Mouse (Mus musculus) heart, embryonic 11.5 days (tissue): ENCODE data around the gene Sat2. TPM values are rescaled to one million over a fixed set of nuclear protein-coding genes. Genes with fewer than 3 reads are reported as not detected.

ENCODE experiments used
- ATAC-seq: fragments of 200-750 bp; cut with Nextera tagmentation; replicated peaks from 2 replicates; pipeline ENCODE4 v1.8.0; 2017; ENCODE audit warnings: moderate library complexity; ENCODE audit not compliant: insufficient number of reproducible peaks, low FRiP score, low TSS enrichment
- H3K27ac ChIP-seq: fragments of 300-500 bp; sonication (generic); 2 replicates; pipeline ENCODE4 v1.5.1; 2014; ENCODE audit warnings: mild to moderate bottlenecking, low read depth, low read length
- H3K27me3 ChIP-seq: fragments of 300-500 bp; sonication (generic); 2 replicates; pipeline ENCODE4 v1.6.1; 2014; ENCODE audit warnings: mild to moderate bottlenecking, low read length, mixed read lengths; ENCODE audit not compliant: control insufficient read depth, insufficient read depth
- H3K36me3 ChIP-seq: fragments of 300-500 bp; sonication (generic); 2 replicates; pipeline ENCODE4 v1.6.1; 2014; ENCODE audit warnings: mild to moderate bottlenecking, low read length, moderate library complexity, mixed read lengths; ENCODE audit not compliant: control insufficient read depth, insufficient read depth
- H3K4me1 ChIP-seq: fragments of 300-500 bp; sonication (generic); 2 replicates; pipeline ENCODE4 v1.6.1; 2014; ENCODE audit warnings: low read length; ENCODE audit not compliant: control insufficient read depth, insufficient read depth
- H3K4me2 ChIP-seq: fragments of 300-500 bp; sonication (generic); 2 replicates; pipeline ENCODE4 v1.6.1; 2014; ENCODE audit warnings: mild to moderate bottlenecking, moderate library complexity
- H3K4me3 ChIP-seq: fragments of 300-500 bp; sonication (generic); 2 replicates; pipeline ENCODE4 v1.5.1; 2014; ENCODE audit warnings: low read depth, low read length
- H3K9ac ChIP-seq: fragments of 300-500 bp; sonication (generic); 2 replicates; pipeline ENCODE4 v1.6.1; 2014; ENCODE audit warnings: mild to moderate bottlenecking, low read depth, low read length, moderate library complexity
- H3K9me3 ChIP-seq: fragments of 300-500 bp; sonication (generic); replicated peaks from 2 replicates; pipeline ENCODE4 v1.6.1; 2016; ENCODE audit warnings: low read length; ENCODE audit not compliant: control insufficient read depth
- WGBS: fragments of 180-500 bp; shearing (Covaris S2); extraction: QIAGEN DNeasy Blood & Tissue Kit; methylation state at CpG from one replicate; pipeline ENCODE4 v1.1.7; 2014; ENCODE audit not compliant: insufficient replicate concordance; 5-methylcytosine and 5-hydroxymethylcytosine counted together
- polyA plus RNA-seq: library from polyadenylated mRNA; unstranded; fragments of >200 nt; fragmentation: Nextera tagmentation; extraction: Ambion mirVana; gene quantifications from 2 replicates; pipeline ENCODE4 v1.2.1, GENCODE M21; 2014

Sat2 gene
- polyA plus RNA-seq, 1 experiment from 2014 or later = 15.2 TPM

- Histone ChIP-seq H3K9me3 (no peaks in the 10 kb centered on the region), H3K9ac (peak overlapping the region; percentile 76), H3K4me2 (peak overlapping the region; percentile 72), H3K27me3 (no peaks in the 10 kb centered on the region), H3K36me3 (0 out of 2 replicates have a peak, but pooled peaks cover 2% of the 10 kb centered on the region), H3K4me1 (peaks cover 38% of the 10 kb centered on the region), H3K27ac (peak overlapping the region; percentile 88), H3K4me3 (peak overlapping the region; percentile 60)
- no peak for ATAC-seq
- 2% methylated on average over 8 of the region's 8 CpGs for WGBS
Measured at GRCm38 (mm10) chr11:69581814-69582213, 40.0 kb upstream of the Sat2 start.

- Histone ChIP-seq H3K4me2 (peak overlapping the region; percentile 72), H3K27ac (no peak overlapping the region; the same call in 1 of the 2 replicates), H3K4me1 (peaks cover 34% of the 10 kb centered on the region), H3K9ac (peak overlapping the region; percentile 55), H3K4me3 (peak overlapping the region; percentile 60), H3K27me3 (no peaks in the 10 kb centered on the region), H3K9me3 (no peaks in the 10 kb centered on the region), H3K36me3 (peaks cover under 1% of the 10 kb centered on the region; the same call in 1 of the 2 replicates)
- ATAC-seq = no peak
- WGBS = 58% methylated on average over 9 of the region's 9 CpGs
Measured at GRCm38 (mm10) chr11:69582230-69582805, 39.5 kb upstream of the Sat2 start.

GRCm38 (mm10) chr11:69584008-69584407, 37.8 kb upstream of the Sat2 start:
- peaks cover 14% of the 10 kb centered on the region for H3K36me3 ChIP-seq
- H3K9ac ChIP-seq = no peak overlapping the region
- whole genome bisulfite sequencing = 83% methylated on average over 7 of the region's 7 CpGs
- H3K4me3 ChIP-seq = no peak overlapping the region
- peaks cover 23% of the 10 kb centered on the region; the same call in 1 of the 2 replicates for H3K4me1 ChIP-seq
- ATAC-seq = no peak
- H3K9me3 ChIP-seq = no peaks in the 10 kb centered on the region
- H3K27me3 ChIP-seq = no peaks in the 10 kb centered on the region
- H3K4me2 ChIP-seq = no peak overlapping the region
- no peak overlapping the region for H3K27ac ChIP-seq

- H3K9ac ChIP-seq = no peak overlapping the region
- 93% methylated on average over 13 of the region's 13 CpGs for WGBS
- no peaks in the 10 kb centered on the region for H3K9me3 ChIP-seq
- peaks cover 22% of the 10 kb centered on the region for H3K36me3 ChIP-seq
- H3K27ac ChIP-seq = no peak overlapping the region
- peaks cover 17% of the 10 kb centered on the region; the same call in 1 of the 2 replicates for H3K4me1 ChIP-seq
- H3K27me3 ChIP-seq = no peaks in the 10 kb centered on the region
- H3K4me2 ChIP-seq = no peak overlapping the region; the same call in 1 of the 2 replicates
- no peak for ATAC-seq
- H3K4me3 ChIP-seq = no peak overlapping the region
Measured at GRCm38 (mm10) chr11:69584937-69585336, 36.9 kb upstream of the Sat2 start.

DNA sequence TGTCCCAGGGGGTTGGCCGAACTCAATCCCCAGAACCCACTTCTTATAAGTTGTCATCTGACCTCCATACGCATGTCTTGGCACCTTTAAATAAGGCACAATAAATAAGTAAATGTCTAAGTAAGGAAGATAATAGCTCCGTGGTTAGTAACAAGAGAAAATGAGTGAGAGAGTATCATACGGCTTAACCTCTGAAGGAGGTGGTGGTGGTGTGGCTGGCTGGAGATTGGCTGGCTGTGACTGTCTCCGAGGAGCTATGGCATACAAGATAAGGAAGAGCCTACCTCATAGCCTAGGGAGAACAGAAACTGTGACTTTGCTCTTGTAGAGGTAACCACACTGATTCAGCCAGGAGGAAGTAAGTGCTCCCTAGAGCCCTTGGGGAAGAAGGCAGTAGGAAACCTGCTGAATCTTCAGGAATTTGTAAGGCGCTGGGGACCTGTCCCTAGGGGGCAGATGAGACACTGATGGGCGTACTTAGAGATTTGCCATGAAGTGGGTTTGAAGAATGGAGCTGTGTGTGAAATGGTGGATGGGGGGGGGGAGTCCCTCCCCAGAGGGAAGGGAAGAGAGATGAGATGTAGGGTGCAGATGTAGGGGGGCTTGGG, 36.0 kb upstream of the Sat2 start:
- no peaks in the 10 kb centered on the region for H3K27me3 ChIP-seq
- peaks cover 26% of the 10 kb centered on the region for H3K36me3 ChIP-seq
- H3K9ac ChIP-seq = no peak overlapping the region
- no peak overlapping the region for H3K4me3 ChIP-seq
- H3K27ac ChIP-seq = no peak overlapping the region
- no peak for ATAC-seq
- WGBS = 58% methylated on average over 7 of the region's 7 CpGs
- no peaks in the 10 kb centered on the region for H3K9me3 ChIP-seq
- peaks cover 17% of the 10 kb centered on the region; the same call in 1 of the 2 replicates for H3K4me1 ChIP-seq
- H3K4me2 ChIP-seq = peak overlapping the region; percentile 32

DNA sequence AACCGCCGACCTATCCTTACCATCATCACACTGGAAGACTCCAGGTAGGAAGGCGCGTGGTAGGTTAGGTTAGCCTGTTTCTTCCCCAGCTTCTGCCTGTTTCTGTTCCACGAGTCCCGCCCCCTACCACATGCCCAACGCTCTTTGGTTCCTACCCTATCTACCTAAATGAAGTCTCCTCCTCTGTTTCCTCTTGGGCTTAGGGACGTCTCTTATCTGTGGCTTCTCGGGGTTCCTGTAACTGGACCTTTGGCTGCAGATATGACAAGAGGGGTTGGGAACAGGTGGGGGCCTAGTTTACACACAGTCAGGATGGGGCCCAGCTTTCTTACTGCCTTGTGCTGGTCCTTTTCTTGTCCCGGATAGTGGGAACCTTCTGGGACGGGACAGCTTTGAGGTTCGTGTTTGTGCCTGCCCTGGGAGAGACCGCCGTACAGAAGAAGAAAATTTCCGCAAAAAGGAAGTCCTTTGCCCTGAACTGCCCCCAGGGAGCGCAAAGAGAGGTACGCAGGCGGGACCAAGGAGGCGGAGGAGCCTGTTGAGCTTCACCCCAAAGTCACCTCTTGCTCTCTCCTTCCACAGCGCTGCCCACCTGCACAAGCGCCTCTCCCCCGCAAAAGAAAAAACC, 32.5 kb upstream of the Sat2 start:
- Histone ChIP-seq H3K27me3 (no peaks in the 10 kb centered on the region), H3K27ac (no peak overlapping the region), H3K36me3 (peaks cover 33% of the 10 kb centered on the region), H3K4me3 (no peak overlapping the region), H3K4me2 (no peak overlapping the region), H3K4me1 (peaks cover 10% of the 10 kb centered on the region; the same call in 1 of the 2 replicates), H3K9me3 (no peaks in the 10 kb centered on the region), H3K9ac (no peak overlapping the region)
- WGBS = 85% methylated on average over 22 of the region's 22 CpGs
- ATAC-seq = 0 out of 2 replicates have a peak, but pooled peaks have one; percentile 64

GRCm38 (mm10) chr11:69590622-69591021, 31.2 kb upstream of the Sat2 start:
- 87% methylated on average over 8 of the region's 8 CpGs for WGBS
- Histone ChIP-seq H3K9me3 (no peaks in the 10 kb centered on the region), H3K9ac (no peak overlapping the region), H3K27me3 (no peaks in the 10 kb centered on the region), H3K27ac (no peak overlapping the region), H3K4me2 (no peak overlapping the region), H3K4me3 (no peak overlapping the region), H3K36me3 (peaks cover 33% of the 10 kb centered on the region), H3K4me1 (peaks cover 6% of the 10 kb centered on the region; the same call in 1 of the 2 replicates)
- no peak for ATAC-seq

- no peak overlapping the region for H3K4me3 ChIP-seq
- H3K36me3 ChIP-seq = peaks cover 33% of the 10 kb centered on the region
- no peak overlapping the region for H3K4me2 ChIP-seq
- H3K27me3 ChIP-seq = no peaks in the 10 kb centered on the region
- no peak for ATAC-seq
- 75% methylated on average over 3 of the region's 3 CpGs for WGBS
- H3K27ac ChIP-seq = no peak overlapping the region
- no peaks in the 10 kb centered on the region for H3K4me1 ChIP-seq
- no peak overlapping the region for H3K9ac ChIP-seq
- H3K9me3 ChIP-seq = no peaks in the 10 kb centered on the region
Measured at GRCm38 (mm10) chr11:69591424-69591823, 30.4 kb upstream of the Sat2 start.
